Mouse (Mus musculus) MEL (cell line): ENCODE measurements at regions not wholly inside any gene's neighbourhood (a gene's known extent, or its start where the extent isn't known, plus 50 kb on each side); places are given as distances from the start of the nearest gene placed in this dataset.

Experiments used
- DNase-seq: peaks from one replicate; pipeline ENCODE4 v3.0.0; 2011; ENCODE audit warnings: low read depth, low spot score
- H3K27ac ChIP-seq: 2 replicates; pipeline ENCODE4 v1.5.1; 2012; ENCODE audit warnings: low read depth, mild to moderate bottlenecking, control low read depth, low read length, moderate library complexity; ENCODE audit not compliant: control insufficient read depth
- H3K27me3 ChIP-seq, 2 experiments: fragments of 150-350 bp in 1 of 2; sonication (generic) in 1 of 2; 2 replicates each; pipeline ENCODE4 v1.6.1; 2012; ENCODE audit warnings: low read length in 2 of 2, mild to moderate bottlenecking in 2 of 2, improper control_type of control experiment in 1 of 2, moderate library complexity in 1 of 2; ENCODE audit not compliant: insufficient read depth in 2 of 2, control insufficient read depth in 1 of 2
- H3K36me3 ChIP-seq, 2 experiments: 2 replicates each; pipeline ENCODE4 v1.6.1; 2012 to 2014; ENCODE audit warnings: low read length in 2 of 2, improper control_type of control experiment in 1 of 2, inconsistent platforms in 1 of 2, mild to moderate bottlenecking in 1 of 2; ENCODE audit not compliant: insufficient read depth in 2 of 2, control insufficient read depth in 1 of 2
- H3K4me1 ChIP-seq, 2 experiments: fragments of 150-350 bp in 1 of 2; sonication (generic) in 1 of 2; 2 replicates each; pipeline ENCODE4 v1.6.1; 2012; ENCODE audit warnings: low read length in 2 of 2, improper control_type of control experiment in 1 of 2, mild to moderate bottlenecking in 1 of 2; ENCODE audit not compliant: insufficient read depth in 2 of 2, control insufficient read depth in 1 of 2
- H3K4me3 ChIP-seq, 2 experiments: fragments of 150-350 bp in 1 of 2; sonication (generic) in 1 of 2; 2 replicates each; pipeline ENCODE4 v1.5.1; 2012; ENCODE audit warnings: low read depth in 2 of 2, low read length in 2 of 2, mild to moderate bottlenecking in 2 of 2, moderate library complexity in 2 of 2, control low read depth in 1 of 2, improper control_type of control experiment in 1 of 2; ENCODE audit not compliant: control insufficient read depth in 1 of 2, insufficient read depth in 1 of 2
- H3K79me2 ChIP-seq: 2 replicates; pipeline ENCODE4 v1.6.1; 2012; ENCODE audit warnings: mild to moderate bottlenecking, low read length, moderate library complexity; ENCODE audit not compliant: control insufficient read depth, poor library complexity, insufficient read depth
- H3K9ac ChIP-seq: 2 replicates; pipeline ENCODE4 v1.6.1; 2012; ENCODE audit warnings: low read depth, mild to moderate bottlenecking, control low read depth, low read length, moderate library complexity; ENCODE audit not compliant: control insufficient read depth, poor library complexity, severe bottlenecking
- H3K9me3 ChIP-seq: fragments of 150-350 bp; sonication (generic); replicated peaks from 2 replicates; pipeline ENCODE4 v1.6.1; 2012; ENCODE audit warnings: mild to moderate bottlenecking, low read length, improper control_type of control experiment, moderate library complexity; ENCODE audit not compliant: insufficient read depth
- BHLHE40 ChIP-seq: IDR thresholded peaks from 2 replicates; pipeline ENCODE4 v1.6.1; 2012; ENCODE audit warnings: low read depth, mild to moderate bottlenecking, inconsistent platforms, low read length, improper control_type of control experiment, borderline replicate concordance
- CHD2 ChIP-seq: IDR thresholded peaks from 2 replicates; pipeline ENCODE4 v1.6.1; 2011; ENCODE audit warnings: low read length, improper control_type of control experiment
- CTCF ChIP-seq, 3 experiments: IDR thresholded peaks in 2 of 3; conservative IDR thresholded peaks in 1 of 3; 2 replicates each; pipeline ENCODE4 v1.5.1; 2011 to 2012; ENCODE audit warnings: low read length in 3 of 3, low read depth in 2 of 3, mild to moderate bottlenecking in 2 of 3, improper control_type of control experiment in 1 of 3, inconsistent platforms in 1 of 3, mixed read lengths in 1 of 3, moderate library complexity in 1 of 3; ENCODE audit not compliant: control insufficient read depth in 1 of 3, insufficient read depth in 1 of 3, poor library complexity in 1 of 3, severe bottlenecking in 1 of 3
- EP300 ChIP-seq, 2 experiments: IDR thresholded peaks; 2 replicates each; pipeline ENCODE4 v1.6.1; 2011; ENCODE audit warnings: improper control_type of control experiment in 2 of 2, low read length in 2 of 2, low read depth in 1 of 2, mild to moderate bottlenecking in 1 of 2
- ETS1 ChIP-seq: IDR thresholded peaks from 2 replicates; pipeline ENCODE4 v1.6.1; 2012; ENCODE audit warnings: low read depth, mild to moderate bottlenecking, inconsistent platforms, low read length, improper control_type of control experiment, moderate library complexity
- GABPA ChIP-seq: IDR thresholded peaks from 2 replicates; pipeline ENCODE4 v1.6.1; 2012; ENCODE audit warnings: low read depth, mild to moderate bottlenecking, inconsistent platforms, low read length, improper control_type of control experiment, moderate library complexity
- GATA1 ChIP-seq: IDR thresholded peaks from 2 replicates; pipeline ENCODE4 v1.6.1; 2011; ENCODE audit warnings: low read depth, low read length, improper control_type of control experiment
- HCFC1 ChIP-seq: IDR thresholded peaks from 2 replicates; pipeline ENCODE4 v1.6.1; 2012; ENCODE audit warnings: low read depth, mild to moderate bottlenecking, inconsistent platforms, low read length, improper control_type of control experiment, moderate library complexity
- JUND ChIP-seq: IDR thresholded peaks from 2 replicates; pipeline ENCODE4 v1.6.1; 2011; ENCODE audit warnings: low read depth, mild to moderate bottlenecking, improper control_type of control experiment, low read length
- KAT2A ChIP-seq: conservative IDR thresholded peaks from 2 replicates; pipeline ENCODE4 v1.6.1; 2012; ENCODE audit warnings: low read depth, low read length, improper control_type of control experiment, inconsistent platforms
- MAZ ChIP-seq: IDR thresholded peaks from 2 replicates; pipeline ENCODE4 v1.6.1; 2012; ENCODE audit warnings: low read depth, mild to moderate bottlenecking, inconsistent platforms, low read length, improper control_type of control experiment
- MYC ChIP-seq: IDR thresholded peaks from 2 replicates; pipeline ENCODE4 v1.6.1; 2011; ENCODE audit warnings: low read depth, mild to moderate bottlenecking, low read length, improper control_type of control experiment, moderate library complexity
- NELFE ChIP-seq: IDR thresholded peaks from 2 replicates; pipeline ENCODE4 v1.6.1; 2011; ENCODE audit warnings: low read depth, low read length, improper control_type of control experiment
- POLR2A ChIP-seq, 2 experiments: IDR thresholded peaks; 2 replicates each; pipeline ENCODE4 v1.6.1; 2011 to 2012; ENCODE audit warnings: low read length in 2 of 2, mild to moderate bottlenecking in 2 of 2, control low read depth in 1 of 2, improper control_type of control experiment in 1 of 2, low read depth in 1 of 2, moderate library complexity in 1 of 2; ENCODE audit not compliant: control insufficient read depth in 1 of 2, insufficient read depth in 1 of 2, poor library complexity in 1 of 2
- POLR2AphosphoS2 ChIP-seq: IDR thresholded peaks from 2 replicates; pipeline ENCODE4 v1.6.1; 2011; ENCODE audit warnings: low read length, improper control_type of control experiment
- POLR2AphosphoS5 ChIP-seq: IDR thresholded peaks from 2 replicates; pipeline ENCODE4 v1.6.1; 2012; ENCODE audit warnings: low read depth, borderline replicate concordance, mild to moderate bottlenecking, inconsistent platforms, low read length, moderate library complexity, mixed read lengths
- RAD21 ChIP-seq: IDR thresholded peaks from 2 replicates; pipeline ENCODE4 v1.6.1; 2011; ENCODE audit warnings: mild to moderate bottlenecking, low read depth, low read length, improper control_type of control experiment
- TAL1 ChIP-seq: IDR thresholded peaks from 2 replicates; pipeline ENCODE4 v1.6.1; 2012; ENCODE audit warnings: mild to moderate bottlenecking, inconsistent platforms, low read length, moderate library complexity, mixed read lengths
- TBP ChIP-seq: IDR thresholded peaks from 2 replicates; pipeline ENCODE4 v1.8.0; 2011; ENCODE audit warnings: low read depth, low read length, improper control_type of control experiment
- TCF12 ChIP-seq: IDR thresholded peaks from 2 replicates; pipeline ENCODE4 v1.6.1; 2014; ENCODE audit warnings: low read depth, mild to moderate bottlenecking, inconsistent platforms, low read length, improper control_type of control experiment, moderate library complexity
- ZC3H11A ChIP-seq: IDR thresholded peaks from 2 replicates; pipeline ENCODE4 v1.6.1; 2012; ENCODE audit warnings: low read depth, mild to moderate bottlenecking, inconsistent platforms, low read length, improper control_type of control experiment
- ZKSCAN1 ChIP-seq: IDR thresholded peaks from 2 replicates; pipeline ENCODE4 v1.6.1; 2012; ENCODE audit warnings: low read depth, mild to moderate bottlenecking, inconsistent platforms, low read length, improper control_type of control experiment, moderate library complexity
- ZMIZ1 ChIP-seq: IDR thresholded peaks from 2 replicates; pipeline ENCODE4 v1.6.1; 2012; ENCODE audit warnings: low read depth, mild to moderate bottlenecking, inconsistent platforms, low read length, improper control_type of control experiment, moderate library complexity
- ZNF384 ChIP-seq: IDR thresholded peaks from 2 replicates; pipeline ENCODE4 v1.6.1; 2012; ENCODE audit warnings: low read depth, mild to moderate bottlenecking, inconsistent platforms, low read length, improper control_type of control experiment

DNA sequence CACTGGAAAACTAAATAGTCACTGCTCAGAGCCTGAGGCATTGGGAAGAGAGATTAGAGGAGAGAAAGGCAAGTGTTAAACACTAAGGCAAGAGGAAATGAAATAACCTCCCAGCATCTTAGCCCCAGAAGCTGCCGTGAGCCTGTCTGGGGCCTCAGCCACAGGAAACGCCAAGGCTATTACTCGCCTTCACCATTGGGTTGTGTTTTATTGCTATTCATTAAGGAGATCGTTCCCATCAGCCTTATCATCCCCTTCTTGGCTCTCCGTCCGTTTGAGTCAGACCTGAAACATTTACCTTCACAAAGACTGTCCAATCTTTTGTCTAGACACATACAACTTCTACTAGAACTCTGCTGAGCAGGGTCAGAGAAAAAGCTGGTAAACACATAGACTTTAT is 112.0 kb upstream of the Thbs1 start:
- Histone ChIP-seq H3K4me1 (no peaks in the 10 kb centered on the region), H3K27me3 (no peaks in the 10 kb centered on the region), H3K36me3 (no peaks in the 10 kb centered on the region), H3K9ac (no peak overlapping the region), H3K79me2 (no peaks in the 10 kb centered on the region), H3K27ac (no peak overlapping the region), H3K4me3 (no peak overlapping the region), H3K9me3 (no peaks in the 10 kb centered on the region)
- TF ChIP-seq POLR2AphosphoS5, result no peak
- TF ChIP-seq TCF12, result no peak
- TF ChIP-seq MYC, result no peak
- TF ChIP-seq KAT2A, result no peak
- no peak for TF ChIP-seq EP300 (IDR thresholded peaks at IDR 0.05; ENCODE audit: low read depth in 1 of 2, low read length in 2 of 2)
- TF ChIP-seq ZC3H11A, result no peak
- no peak for TF ChIP-seq POLR2AphosphoS2
- no peak for TF ChIP-seq GATA1
- no peak for TF ChIP-seq TBP
- TF ChIP-seq ZMIZ1, result no peak
- TF ChIP-seq POLR2A (IDR thresholded peaks at IDR 0.05; ENCODE audit: control insufficient read depth in 1 of 2, insufficient read depth in 1 of 2, low read depth in 1 of 2, low read length in 2 of 2, poor library complexity in 1 of 2), result no peak
- no peak for TF ChIP-seq RAD21
- TF ChIP-seq BHLHE40, result no peak
- no peak for TF ChIP-seq NELFE
- TF ChIP-seq JUND, result no peak
- TF ChIP-seq TAL1, result no peak
- TF ChIP-seq ETS1, result no peak
- TF ChIP-seq ZKSCAN1, result no peak
- DNase-seq, result no peak

DNA sequence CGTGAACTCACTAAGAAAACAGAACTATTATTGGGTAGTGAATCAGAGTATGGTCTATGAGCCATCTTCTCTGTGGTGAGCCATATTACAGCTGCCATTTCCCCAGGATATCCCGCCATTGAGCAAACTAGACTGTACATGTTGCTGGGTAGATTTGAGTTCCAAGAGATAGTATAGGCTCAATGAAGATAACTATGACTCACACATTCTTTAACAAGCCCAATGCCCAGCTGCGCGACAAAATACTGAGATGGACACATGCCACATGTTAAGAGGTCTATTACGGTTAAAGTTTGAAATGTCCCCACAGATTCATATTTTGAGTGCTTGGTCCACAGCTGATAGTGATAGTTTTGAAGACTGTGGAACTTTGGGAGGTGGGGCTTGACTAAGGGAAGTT is 107.5 kb upstream of the Thbs1 start:
- Histone ChIP-seq H3K79me2 (no peaks in the 10 kb centered on the region), H3K9ac (no peak overlapping the region), H3K4me3 (no peak overlapping the region), H3K9me3 (no peaks in the 10 kb centered on the region), H3K36me3 (no peaks in the 10 kb centered on the region), H3K4me1 (no peaks in the 10 kb centered on the region)
- DNase-seq, result no peak
- no peak for TF ChIP-seq MYC
- TF ChIP-seq MAZ, result no peak
- no peak for TF ChIP-seq ZNF384
- TF ChIP-seq TBP, result no peak
- TF ChIP-seq HCFC1, result no peak
- no peak for TF ChIP-seq TAL1
- TF ChIP-seq CHD2, result no peak
- no peak for TF ChIP-seq EP300 (IDR thresholded peaks at IDR 0.05; ENCODE audit: low read depth in 1 of 2, low read length in 2 of 2)
- TF ChIP-seq CTCF (IDR thresholded peaks at IDR 0.05 in 2 of 3, conservative IDR thresholded peaks at IDR 0.05 in 1 of 3; ENCODE audit: control insufficient read depth in 1 of 3, insufficient read depth in 1 of 3, low read depth in 2 of 3, low read length in 3 of 3, poor library complexity in 1 of 3, severe bottlenecking in 1 of 3), result no peak
- no peak for TF ChIP-seq POLR2AphosphoS5
- TF ChIP-seq GABPA, result no peak
- TF ChIP-seq, all 39 proteins: peak for 0
- no peaks in the 10 kb centered on the region for H3K27me3 ChIP-seq
- no peak overlapping the region for H3K27ac ChIP-seq
